Mouse (Mus musculus): ENCODE data around the gene Hmgb1.

DNA sequence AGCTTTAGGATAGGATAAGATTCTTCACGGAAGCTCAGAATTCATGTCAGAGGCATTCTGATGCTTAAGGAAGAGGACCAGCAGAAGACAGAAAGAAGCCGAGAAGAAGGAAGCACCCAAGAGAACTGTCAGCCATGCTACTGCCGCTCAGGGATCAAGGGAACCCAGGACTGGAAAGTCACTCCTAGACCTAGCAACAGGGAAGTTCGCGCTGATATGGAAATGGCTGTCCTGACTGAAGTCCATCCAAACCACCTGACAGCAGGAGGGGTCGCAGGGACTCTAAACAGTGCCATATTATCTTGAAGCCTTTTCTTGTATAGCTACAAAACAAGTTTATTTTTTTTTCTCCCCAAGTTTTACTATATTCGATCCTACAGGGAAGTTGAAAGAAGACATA lies 9.8 kb downstream of the Hmgb1 start:
- TF ChIP-seq EP300 (IDR thresholded peaks at IDR 0.05; ENCODE audit: low read depth) (no peak), CTCF (IDR thresholded peaks at IDR 0.05; ENCODE audit: low read depth) (no peak)

Data from liver, postnatal 0 days (tissue).